Mouse (Mus musculus) CD8-positive naive resting alpha-beta T cell, adult 2 months (primary cell): ENCODE measurements around the gene Minos1.

Experiments used
- DNase-seq, 2 experiments: peaks; one replicate each; pipeline ENCODE4 v3.0.0; 2022; ENCODE audit warnings: low read depth in 2 of 2, low spot score in 2 of 2

Gene Minos1

DNA sequence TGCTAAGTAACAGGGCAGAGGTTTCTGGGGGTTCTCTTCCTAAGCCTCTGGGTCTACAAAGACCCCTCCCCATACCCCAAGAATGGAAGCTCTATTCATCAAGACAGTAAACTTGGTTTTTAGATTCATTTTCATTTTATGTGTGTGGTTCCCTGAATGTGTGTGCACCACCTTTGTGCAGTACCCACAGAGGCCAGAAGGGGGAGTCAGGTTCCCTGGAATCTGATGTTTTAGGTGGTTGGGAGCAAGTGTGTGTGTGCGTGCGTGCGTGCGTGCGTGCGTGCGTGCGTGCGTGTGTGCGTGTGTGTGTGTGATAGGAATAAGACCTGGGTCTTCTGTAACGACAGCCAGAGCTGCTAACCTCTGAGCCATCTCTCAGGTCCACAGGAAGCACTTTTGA is 14.2 kb upstream of the Minos1 start:
- peak in 1 of 2 experiments; percentile 30 for DNase-seq

DNA sequence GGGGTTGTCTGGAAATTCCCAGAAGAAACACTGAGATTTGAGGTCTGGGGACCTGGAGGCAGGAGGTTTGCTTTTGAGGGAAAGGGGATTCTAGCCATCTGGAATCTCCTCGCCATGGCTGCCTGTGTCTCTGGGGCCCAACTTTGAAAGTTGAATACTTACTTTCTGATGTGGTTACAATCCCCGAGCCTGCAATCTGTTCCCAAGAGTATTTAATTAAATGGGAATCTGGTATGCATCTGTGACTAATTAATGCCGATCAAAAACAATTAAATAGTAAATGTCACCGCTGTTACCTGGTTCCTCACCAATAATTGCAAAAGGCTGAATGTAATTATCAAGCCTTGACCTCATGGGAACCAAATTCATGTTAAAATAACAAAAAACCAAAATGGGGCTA is 13.7 kb upstream of the Minos1 start:
- no peak for DNase-seq

DNA sequence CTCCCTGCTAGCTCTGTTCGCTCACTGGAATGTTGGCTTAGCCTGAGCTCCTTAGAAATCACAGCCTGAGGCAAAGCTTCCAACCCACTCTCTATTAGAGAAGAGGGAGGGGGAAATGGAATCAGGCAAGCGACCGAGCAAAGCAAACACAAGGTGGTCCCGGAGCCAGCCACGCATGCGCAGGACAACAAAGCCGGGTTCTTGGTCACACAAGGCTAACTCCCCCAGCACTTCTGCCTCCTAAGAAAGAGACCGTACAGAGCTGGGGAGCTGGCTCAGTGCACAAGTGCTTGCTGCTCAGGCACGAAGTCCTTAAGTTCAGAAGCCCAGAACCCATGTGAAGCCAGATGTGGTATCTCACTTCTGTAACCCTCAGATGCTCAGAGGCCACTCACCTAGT is 12.1 kb upstream of the Minos1 start:
- no peak for DNase-seq

DNA sequence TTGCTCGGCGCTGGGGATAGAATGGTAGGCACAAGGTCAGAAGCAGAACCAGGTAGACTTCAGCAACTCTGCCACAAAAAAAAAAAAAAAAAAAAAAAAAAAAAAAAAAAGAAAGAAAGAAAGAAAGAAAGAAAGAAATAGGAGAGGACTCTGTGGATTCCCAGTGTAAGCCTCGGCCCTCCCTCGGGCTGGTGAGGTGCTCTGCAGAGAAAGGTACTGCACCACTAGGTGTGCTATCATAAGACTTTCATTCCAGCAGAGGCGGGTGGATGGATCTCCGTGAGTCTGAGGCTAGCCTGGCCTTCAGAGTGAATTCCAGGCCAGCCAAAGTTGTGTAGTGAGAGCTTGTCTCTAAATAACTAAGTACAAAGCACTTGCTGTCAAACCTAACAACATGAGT is 10.9 kb upstream of the Minos1 start:
- DNase-seq = no peak

DNA sequence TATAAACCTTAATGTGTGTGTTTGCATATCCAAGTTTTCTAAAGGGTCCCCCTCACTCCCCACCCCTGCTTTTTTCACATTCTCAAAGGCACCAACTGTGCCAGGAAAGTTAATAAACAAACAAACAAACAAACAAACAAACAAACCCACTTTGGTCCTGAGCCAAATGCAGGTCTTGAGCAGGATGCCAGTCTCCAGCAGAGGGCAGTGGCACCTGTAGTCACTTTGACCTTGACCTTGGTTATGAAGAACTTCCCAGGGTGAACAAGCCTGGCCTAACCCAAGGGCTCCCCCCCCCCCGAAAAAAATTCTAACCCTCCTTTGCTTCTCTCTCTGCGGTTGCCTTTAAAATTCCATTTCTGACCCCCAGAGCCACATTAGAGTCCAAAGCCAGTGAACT is 9.4 kb upstream of the Minos1 start:
- DNase-seq = no peak

DNA sequence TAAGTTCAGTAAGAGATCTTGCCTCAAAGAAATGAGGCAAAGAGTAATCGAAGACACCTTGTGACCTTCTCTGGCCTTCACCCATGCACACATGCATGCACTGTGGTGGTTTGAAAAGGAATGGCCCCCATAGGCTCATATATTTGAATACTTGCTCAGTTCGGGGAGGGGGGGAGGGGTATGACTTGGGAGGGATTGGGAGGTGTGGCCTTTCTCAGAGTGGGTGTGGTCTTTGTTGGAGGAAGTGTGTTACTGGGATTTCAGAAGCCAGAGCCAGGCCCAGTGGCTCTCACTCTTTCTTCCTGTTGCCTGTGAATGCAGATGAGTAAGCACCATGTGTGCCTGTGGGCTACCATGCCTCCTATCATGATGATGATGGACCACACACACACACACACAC is 5.1 kb upstream of the Minos1 start:
- no peak for DNase-seq

DNA sequence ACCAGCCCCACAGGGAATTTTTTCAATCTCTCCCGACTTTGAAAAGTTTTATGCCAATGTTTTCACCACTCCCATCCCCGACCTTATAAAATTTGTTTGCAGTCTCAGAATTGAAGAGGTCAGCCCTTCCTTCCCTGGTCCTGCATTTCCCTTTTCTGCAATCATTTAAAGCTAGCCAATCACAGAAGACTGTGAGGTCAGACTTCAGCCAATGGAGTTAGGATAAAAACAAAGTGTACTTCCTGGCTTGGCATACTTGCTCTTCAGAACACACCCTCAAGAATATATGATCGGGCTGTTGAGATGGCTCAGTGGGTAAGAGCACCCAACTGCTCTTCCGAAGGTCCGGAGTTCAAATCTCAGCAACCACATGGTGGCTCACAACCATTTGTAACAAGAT is 2.2 kb upstream of the Minos1 start:
- no peak for DNase-seq

DNA sequence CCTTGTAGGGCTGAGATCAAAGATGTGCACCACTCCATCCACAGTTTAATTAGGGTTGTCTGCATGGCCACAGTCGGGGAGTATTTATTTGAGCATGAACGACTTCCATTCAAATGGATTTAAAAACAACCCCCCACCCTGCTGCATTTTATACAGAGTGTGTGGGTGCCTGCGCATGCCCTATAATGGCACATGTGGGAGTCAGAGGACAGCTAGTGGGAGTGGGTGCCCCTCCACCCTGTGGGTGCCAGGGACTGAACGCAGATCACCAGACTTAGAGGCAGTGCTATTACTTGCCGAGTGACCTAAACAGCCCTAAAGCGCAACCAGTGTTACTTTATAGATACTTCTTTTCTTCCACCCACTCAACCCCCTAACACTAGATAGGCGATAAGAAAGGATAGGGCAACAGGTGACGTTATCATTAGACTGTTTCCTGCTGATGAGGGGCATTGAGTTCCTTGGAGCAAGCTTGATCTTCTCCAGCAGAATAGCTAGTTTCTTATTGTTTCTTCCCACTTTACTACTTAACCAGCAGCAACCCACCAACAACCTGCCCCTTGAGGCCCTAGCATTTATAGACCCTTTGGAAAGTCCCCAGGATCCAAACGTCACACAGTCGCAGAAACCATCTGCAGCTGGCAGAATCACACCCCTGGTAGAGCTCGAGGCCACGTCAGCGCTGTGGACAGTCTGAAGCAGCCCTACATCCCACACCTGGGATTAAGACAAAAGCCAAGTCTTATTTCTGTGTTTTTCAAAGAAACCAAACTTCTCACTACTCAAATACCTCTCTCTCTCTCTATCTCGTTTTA is 1.2 kb upstream of the Minos1 start:
- DNase-seq = no peak

DNA sequence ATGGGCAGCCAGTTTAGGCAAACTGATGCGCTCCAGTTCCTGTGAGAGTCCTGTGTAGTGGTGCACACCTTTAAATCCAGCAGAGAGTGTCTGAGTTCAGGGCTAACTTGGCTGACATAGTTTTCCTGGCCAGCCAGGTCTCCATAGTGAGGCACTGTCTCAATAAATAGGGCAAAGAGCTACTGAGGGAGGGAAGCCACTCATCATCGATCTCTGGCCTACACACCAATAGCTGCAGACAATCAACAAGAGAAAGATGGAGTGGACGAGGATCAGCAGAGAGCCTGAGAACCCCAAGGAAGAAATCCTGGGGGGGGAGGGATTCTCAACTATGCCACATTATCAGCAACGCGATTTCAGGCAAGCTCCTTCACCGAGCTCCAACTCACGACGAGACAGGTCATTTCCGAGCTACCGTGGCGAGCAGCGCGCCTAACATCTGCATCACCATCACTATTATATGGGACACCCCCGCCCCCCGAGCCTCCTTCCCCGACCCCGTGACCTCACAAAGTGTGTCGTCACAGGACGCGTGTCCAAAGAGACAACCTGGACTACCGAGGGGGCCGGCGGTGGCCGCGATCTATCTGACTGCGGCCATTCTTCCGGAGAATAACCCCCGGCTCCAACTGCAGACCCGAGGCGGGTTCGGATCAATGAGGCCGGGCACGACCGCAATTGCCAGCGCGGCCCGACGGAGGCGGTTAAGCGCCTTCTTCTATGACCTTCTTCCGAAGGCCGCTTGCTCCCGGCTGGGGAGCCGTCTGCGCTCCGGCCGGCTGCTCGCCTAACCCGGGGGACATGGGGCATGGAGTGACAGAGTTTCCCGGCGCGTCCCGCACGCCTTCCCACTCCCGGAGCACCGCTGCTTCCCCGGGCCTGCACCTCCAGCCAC is 860 bp downstream of the Minos1 start:
- DNase-seq = peak; percentile 16 to 19

DNA sequence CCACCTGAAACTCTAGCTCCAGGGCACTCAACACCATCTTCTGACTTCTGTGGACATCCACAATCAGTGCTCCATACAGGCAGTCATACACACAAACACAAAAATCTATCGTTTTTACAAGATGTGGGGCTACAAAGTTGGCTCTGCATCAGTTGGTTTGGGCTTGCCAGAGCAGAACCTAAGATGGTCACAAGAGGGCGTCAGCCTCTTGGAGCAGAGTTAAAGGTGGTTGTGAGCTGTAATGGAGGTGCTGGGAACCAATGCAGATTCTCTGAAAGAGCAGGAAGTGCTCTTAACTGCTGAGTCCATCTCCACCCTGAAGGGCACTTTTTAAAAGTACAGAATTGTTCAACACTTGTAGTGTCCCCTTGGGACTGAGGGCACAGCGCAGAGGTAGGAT is 4.4 kb downstream of the Minos1 start:
- DNase-seq = no peak

DNA sequence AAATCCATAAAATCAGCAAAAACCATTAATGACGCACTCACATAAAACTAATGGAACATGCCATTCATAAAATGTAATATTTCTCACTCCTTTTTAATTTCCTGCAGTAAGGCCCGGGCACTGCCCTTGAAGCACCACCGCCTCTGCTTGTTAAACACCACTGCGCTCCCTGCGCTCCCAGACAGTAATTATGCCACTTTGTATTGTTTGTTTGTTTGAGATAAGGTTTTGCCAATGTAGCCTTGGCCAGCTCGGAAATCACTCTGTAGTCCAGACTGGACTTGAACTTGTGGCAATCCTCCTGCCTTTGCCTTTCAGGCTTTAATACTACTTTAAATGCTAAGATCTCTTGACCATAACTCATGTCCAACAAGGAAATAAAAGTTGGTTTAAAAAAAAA is 6.0 kb downstream of the Minos1 start:
- no peak for DNase-seq

DNA sequence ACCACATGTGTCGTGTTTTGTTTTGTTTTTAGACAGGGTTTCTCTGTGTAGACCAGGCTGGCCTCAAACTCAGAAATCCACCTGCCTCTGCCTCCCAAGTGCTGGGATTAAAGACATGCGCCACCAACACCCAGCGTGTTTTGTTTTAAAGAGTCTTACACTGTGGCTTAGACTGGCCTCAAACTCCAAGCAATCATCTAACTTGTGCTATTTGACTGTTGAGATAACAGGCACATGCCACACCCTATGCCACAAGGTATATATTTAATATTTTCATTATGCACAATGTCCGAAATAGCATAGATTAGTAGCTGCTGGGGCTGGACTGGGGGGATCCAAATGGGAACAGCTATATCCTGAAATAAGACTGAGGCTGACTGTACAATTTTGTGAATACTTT is 8.4 kb downstream of the Minos1 start:
- no peak for DNase-seq

DNA sequence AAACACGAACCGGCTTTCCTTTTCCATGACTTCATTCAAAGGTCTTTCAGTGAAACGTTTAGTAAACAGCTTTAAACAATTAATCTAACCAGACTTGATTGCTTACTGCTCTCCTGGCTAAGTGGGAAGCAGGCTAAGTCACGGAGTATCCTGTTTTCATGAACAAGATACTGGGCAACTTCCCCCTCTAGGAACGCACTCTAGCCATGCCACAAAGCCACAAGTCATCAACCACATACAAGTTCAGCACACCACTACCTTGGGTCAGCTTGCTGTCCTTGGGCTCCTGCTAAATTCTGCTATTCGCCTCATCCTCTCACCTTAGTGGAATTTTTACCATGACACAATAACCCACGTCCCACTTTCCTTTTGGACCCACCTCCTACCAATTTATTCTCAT is 9.9 kb downstream of the Minos1 start:
- DNase-seq = no peak

DNA sequence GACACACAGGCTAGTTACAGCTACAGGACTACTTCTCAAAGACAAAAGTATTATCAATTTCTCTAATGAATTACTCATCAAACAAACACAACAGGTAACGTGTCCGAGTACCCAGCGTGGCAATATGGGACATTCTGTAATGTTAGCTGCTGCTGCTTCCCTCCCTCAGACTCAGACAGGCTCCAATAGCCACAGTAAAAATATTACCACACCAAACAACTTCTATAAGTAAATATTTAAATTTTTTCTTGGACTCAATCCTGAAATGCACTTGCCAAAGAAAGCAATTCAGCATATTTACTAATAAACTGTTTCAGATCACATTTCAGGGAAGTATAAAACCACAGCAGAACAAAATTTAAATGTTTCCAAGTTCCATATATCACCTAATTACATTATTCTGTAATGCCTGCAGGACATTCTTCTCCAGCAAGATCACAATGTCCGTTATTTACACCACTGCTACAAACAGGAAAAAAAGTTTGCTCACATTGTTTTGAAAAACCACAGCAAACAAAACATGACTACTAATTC is 10.6 kb downstream of the Minos1 start:
- DNase-seq = no peak

DNA sequence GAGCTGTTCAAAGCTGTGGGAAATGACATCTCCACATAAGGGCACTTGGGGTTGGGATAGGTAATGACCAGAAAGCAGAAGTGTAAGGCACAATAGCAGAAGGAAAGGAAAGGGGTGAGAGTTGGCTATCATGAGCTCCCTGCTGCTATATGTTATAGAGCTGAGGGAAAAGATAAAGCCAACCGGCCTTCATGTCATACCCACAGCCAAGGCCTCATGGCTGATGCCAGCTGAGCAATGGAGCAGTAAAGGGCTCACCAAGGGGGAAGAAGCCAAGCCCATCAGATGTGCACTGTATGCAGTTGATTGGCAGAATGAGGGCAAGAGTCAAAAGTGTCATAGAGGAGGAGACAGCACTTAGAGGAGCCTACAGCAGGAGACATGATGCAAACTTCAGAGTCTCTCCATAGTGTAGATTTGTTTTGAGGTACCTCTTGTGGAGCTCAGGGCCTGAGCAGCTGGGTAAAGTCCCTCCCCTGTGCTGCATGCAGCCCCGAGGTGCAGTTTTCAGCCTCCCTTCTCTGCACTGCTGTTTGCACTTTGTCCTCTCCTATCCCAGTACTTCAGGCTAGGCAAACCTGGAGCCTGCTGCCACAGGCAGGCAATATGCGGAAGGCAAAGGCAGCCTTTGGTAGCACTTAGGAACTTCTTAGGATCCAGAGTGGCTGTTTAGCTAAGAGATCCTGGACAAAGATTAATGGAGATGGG is 14.4 kb downstream of the Minos1 start:
- no peak for DNase-seq

DNA sequence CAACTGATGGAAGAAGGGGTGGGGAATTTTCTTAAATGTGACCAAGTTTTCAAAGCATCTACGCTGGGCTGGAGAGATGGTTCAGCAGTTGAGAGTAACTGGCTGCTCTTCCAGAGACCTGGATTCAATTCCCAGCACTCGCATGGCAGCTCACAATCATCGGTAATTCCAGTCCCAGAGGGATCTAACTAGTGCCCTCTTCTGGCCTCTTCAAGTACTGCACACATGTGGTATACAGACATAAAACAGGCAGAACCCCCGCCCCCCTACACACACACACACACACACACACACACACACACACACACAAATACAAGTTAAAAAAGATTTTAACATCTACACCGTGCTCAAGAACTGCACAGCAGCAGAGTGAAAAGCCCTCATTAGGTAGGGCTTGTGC is 15.2 kb downstream of the Minos1 start:
- no peak for DNase-seq

DNA sequence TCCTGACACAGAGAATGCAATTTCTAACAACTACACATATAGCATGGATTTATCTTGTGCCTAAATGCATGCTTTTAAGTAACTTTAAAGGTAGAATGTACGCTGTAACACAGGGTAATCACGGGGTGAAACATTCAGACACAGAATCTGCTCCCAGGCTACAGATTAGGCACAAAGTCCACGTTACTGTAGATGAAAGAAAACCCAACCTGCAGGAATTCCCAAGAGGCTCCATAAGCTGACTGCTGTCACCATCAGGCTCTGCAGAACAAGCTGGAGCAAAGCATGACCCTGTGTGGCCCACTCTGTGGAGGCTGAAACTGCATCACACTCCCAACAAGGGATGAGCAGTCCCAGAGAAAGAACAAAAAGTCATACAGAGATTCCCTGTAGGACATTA is 18.4 kb downstream of the Minos1 start:
- DNase-seq = no peak

DNA sequence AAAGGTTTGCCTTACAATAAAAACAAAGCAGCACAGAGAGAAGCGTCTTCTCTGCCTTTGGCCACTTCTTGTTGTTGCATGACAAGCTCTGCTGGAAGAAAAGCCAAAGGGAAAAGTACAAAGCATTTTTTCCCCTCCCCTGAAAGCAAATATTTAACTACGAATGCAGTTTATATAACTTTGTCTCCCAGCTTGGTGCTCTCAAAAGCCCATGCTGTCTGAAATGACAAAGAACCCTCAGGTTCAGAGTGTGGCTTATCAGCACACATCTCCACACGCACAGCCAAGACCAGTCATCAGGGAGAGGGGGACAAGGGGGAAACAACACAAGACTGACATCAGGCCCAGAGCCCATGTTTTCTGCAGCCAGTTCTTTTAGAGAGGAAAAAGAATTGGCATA is 19.5 kb downstream of the Minos1 start:
- DNase-seq = no peak

DNA sequence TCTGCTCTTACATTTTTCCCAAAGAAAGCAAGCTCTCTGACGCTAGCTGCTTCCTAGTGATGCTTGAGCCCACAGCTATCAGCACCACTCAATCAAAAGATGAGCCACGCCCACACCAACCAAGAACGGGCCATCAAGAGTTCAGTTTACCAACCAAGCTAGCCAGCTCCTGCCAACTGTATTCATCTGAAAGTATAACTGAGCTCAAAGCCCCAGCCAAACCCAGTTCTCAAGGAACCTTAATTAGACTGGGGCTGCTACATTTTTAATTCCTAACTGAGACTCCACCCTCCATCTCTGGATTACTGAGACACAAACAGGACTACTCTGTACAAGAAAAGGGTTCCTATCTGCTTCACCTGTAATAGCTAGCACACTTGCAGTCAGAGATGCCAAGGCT is 20.1 kb downstream of the Minos1 start:
- DNase-seq = no peak

DNA sequence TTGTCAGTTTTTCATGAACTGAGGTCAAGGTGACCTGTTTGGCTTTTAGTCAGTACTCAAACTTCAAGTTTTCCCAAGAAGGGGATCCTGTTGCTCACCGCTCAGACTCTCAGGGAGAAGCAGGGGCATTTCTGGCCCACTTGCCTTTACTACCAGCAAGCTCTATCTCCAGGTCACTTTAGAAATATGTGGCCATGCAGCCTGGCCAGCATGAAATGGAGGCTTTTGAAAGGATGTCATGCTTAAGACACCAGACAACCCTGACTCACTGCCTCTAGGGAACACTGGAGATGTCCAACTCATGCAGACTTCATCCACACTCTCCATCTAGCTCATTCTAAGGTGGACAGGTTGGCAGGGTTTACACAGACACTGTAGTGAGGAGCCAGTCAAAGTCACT is 25.5 kb downstream of the Minos1 start:
- no peak for DNase-seq

DNA sequence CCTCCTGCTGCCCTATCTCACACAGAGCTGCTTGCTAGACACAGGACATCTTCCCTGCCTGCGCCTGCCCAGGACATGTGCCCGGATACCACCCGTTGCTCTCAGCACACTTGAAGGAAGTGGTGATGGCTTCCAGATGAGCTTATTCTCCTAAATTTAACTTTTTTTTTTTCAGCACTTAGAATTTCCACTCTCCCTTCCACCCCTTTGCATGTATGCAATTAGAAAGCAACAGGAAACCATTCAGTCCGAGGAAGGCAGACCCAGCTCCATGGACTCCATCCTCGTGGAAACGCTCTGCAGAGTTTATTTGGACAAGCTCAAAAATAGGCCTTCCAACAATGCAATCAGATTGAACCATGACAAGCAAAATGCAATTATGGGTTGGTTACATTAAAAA is 29.4 kb downstream of the Minos1 start:
- no peak for DNase-seq

DNA sequence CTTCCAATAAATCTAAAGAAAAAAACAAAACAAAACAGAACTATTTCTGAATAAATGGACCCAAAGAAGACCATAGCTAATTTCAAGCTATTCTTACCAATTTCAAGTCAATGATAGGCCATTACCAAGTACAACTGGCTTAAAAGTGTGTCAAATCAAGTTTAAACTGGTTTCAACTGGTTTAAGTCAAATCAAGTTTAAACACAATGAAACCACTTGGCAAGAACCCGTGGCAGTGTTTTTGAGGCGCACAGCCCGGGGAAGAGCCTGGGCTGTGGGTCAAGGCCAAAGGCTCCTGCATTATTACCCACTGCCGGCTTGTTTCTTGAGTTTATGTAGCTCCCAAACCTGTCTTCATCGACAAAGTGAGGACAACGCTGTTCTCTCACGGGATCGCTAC is 30.6 kb downstream of the Minos1 start:
- no peak for DNase-seq
